Mouse (Mus musculus) gastrocnemius, adult 8-10 months (tissue): ENCODE measurements around the gene C5ar1. TPM values are rescaled to one million over a fixed set of nuclear protein-coding genes. Genes with fewer than 3 reads are reported as not detected.
"Not testable (repeated sequence)": the region's sequence is repeated elsewhere in the genome, so short reads cannot be mapped to it uniquely, and the experiment has no call there.

Source experiments
- DNase-seq, 2 experiments: peaks; one replicate each; pipeline ENCODE4 v3.0.0; 2022; ENCODE audit warnings: low spot score in 2 of 2
- total RNA-seq, 4 experiments: library from RNA; stranded (reverse); gene quantifications; 2 replicates each; pipeline ENCODE4 v1.2.4; 2022

C5ar1 gene
- total RNA-seq, 4 experiments from 2014 or later: 0.44 to 1.4 (median 0.92) TPM

DNA sequence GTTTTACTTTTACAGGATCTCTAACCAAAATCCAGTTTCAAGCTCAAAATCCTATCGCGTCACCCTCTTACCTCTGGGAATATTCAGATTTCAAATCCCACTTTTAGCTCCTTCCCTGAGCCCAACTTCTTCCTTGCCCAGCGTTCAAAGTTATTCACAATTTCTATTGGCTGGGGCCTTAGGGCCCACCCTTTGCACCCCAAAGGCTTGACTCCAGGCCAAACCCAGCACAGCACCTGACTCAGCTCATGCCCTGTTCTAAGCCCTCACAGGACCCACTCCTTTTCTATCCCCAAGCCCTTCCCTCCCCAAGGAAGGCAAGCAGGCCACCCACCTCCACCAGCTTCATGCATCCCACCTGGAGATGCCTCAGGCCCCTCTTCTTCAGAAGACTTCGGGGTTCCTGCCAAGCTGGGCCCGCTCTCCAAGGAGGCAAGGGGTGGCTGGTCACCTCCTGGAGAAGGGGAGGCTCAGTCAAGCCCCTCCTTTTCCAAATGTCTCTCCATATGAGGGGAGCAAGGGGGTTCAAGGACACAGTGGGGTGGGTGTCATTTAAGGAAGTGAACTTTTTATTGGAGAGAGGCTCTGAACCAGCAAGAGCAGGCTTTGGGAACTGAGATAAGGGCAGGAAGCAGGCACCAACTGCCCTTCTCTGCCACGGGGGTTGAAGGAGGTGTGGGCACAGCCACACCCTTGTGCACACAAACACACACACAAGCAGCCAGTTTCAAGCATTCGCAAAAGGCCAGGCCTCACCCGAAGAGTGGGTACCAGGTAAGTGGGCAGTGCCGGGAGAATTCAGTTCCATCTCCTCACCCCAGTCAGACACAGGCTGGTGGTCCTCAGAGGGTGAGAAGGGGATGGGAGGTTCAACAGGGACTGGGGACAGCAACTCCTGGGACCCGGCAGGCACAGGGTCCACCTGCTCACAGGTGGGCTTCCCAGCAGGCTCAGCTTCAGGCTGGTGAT lies 15.9 kb upstream of the C5ar1 start:
- DNase-seq: no peak

DNA sequence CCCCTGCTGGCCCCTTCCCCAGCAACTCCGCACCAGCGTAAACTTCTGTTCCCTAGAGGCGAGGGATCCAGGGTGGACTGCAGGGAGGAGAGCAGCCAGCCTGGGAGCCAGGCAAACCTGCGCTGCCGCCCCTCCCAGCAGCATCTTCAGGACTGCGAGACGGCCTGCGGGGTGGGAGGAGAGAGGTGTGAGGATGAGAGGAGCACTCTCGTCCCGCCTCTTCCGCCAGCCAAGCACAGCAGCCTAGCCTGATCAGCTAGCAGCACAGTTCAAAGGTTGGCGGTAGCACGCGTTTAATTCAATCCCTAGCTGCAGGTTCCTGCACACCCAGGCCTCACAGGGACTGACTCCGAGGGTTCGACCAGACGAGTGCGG lies 14.4 kb upstream of the C5ar1 start:
- DNase-seq: peak in 1 of 2 experiments; percentile 38

GRCm38 (mm10) chr7:16273081-16273765 lies 13.9 kb upstream of the C5ar1 start, which contains the start of gene Inafm1:
Inafm1 (minus strand) TSS chr7:16273617.
- peak; percentile 65 to 76 for DNase-seq

DNA sequence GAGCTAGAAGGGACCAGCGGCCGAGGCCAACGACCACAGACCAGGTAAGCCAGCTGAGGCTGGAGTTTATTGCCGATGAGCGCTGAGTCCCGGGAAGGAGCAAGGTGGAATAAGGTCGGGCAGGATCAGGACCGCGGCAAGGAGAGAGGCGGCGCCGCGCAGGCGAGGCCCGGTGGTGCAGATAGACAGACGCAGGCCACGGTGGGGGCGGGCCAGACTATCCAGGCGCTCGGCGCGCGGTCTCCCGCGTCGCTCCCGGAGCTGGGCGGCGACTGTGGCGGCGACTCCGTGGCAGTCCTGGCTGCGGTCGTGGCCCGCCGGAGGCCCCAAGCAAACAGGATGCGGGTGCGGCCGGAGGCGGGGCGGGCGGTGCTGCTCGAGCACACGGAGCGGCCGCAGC lies 13.3 kb upstream of the C5ar1 start:
- DNase-seq: peak in 1 of 2 experiments; percentile 15

- DNase-seq: no peak
Measured at GRCm38 (mm10) chr7:16271139-16271538, 11.8 kb upstream of the C5ar1 start.

GRCm38 (mm10) chr7:16266593-16266992 lies 7.3 kb upstream of the C5ar1 start:
- not testable (repeated sequence) for DNase-seq

DNA sequence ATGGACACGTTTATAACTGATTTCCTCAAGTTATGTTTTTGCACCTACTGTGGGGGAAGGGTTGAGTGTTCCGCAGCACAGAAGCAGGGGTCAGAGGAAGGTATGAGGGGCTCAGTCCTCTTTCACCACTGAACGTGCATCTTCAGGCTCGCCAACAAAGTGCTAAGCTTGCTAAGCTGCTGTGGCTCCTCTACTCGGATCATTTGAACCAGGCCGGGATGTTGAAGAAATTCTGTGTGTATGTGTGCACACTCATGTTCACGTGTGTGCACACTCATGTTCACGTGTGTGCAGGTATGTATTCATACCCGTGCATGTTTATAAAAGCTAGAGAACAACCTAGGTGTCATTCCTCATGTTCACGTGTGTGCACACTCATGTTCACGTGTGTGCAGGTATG lies 6.5 kb upstream of the C5ar1 start:
- DNase-seq: no peak

DNA sequence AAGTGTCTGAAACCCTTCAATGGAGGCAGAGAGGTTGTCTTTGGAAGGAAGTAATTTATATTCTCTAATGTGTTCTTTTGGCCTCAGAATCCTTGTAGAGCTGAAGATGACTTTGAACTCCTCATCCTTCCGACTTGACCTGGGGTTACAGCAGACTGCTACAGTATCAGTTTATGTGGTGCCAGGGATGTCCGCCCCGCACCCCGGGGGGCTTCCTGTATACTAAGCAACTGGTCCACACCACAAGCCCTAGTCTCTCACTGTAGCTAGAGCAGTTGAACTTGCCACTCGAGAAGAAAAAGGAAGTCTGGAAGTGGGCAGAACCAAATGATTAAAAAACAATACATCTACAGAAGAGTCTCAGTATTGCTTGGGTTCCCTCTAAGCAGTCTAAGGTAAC lies 4.5 kb upstream of the C5ar1 start:
- no peak for DNase-seq

GRCm38 (mm10) chr7:16263015-16263787 lies 3.9 kb upstream of the C5ar1 start:
- DNase-seq: peak; percentile 62 to 66

- DNase-seq: no peak
Measured at GRCm38 (mm10) chr7:16261097-16261496, 1.8 kb upstream of the C5ar1 start.

DNA sequence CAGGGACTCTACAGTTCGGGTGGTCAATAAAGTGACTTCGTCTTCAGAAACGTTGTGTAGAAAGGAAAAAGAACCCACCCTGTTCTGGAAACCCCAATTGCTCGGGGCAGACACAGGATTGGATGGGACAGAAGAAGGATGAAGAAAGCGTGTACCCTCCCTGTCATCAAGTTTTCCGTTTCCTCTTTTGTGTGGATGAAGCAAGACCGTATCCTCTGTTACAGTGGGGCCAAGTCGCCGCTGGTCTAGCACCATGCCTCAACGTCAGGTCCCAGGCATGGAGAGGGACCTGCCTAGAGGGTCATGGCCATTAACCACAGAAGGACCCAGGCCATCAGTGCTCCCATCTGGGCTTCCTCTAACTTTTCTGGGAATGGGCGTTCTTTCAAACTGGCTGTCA lies 1.5 kb downstream of the C5ar1 start:
- DNase-seq: no peak

GRCm38 (mm10) chr7:16255963-16256362 lies 3.4 kb downstream of the C5ar1 start:
- not testable (repeated sequence) for DNase-seq

DNA sequence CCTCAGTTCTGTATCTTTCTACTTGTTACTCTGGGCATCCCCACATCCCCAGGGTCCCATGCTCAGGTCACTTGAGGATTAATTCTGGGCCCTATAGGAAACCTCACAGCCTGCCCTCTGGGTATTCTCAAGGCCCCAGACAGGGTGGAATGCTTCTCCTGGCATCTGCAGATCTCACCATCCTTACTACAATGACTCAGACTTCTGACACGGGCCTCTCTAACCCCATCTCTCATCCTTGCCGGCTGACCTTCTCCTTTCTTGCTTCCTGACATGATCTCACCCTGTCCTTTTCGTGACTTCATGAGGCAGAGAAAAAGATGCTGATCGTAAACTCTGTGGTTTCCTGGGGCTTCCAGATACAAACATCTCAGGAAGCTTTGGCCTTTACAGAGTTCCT lies 5.1 kb downstream of the C5ar1 start:
- no peak for DNase-seq

- no peak for DNase-seq
Measured at GRCm38 (mm10) chr7:16250687-16251086, 8.7 kb downstream of the C5ar1 start.

DNA sequence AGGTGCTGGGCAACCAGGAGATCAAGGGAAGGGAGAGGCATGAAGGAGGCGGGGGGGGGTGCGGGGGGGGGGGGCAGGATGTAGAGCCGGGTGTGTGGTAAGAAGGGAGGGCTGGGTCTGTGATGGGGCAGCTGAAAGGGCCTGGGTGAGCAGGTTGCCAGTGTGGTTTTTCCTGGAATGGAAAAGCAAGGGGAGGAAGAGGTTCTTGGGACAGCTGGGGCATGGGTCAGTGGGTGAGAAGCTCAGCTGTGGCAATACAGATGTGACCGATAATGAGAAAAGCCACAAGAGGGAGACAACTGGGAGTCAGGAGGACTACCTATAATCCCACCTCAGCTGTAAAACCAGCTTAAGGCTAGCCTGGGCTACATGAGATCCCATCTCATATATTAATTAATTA lies 13.4 kb downstream of the C5ar1 start:
- no peak for DNase-seq

GRCm38 (mm10) chr7:16244067-16244466 lies 15.3 kb downstream of the C5ar1 start, which contains the start of gene C5ar2:
C5ar2 (minus strand) TSS chr7:16244154.
- no peak for DNase-seq

GRCm38 (mm10) chr7:16242198-16242597 lies 17.1 kb downstream of the C5ar1 start:
- no peak for DNase-seq

DNA sequence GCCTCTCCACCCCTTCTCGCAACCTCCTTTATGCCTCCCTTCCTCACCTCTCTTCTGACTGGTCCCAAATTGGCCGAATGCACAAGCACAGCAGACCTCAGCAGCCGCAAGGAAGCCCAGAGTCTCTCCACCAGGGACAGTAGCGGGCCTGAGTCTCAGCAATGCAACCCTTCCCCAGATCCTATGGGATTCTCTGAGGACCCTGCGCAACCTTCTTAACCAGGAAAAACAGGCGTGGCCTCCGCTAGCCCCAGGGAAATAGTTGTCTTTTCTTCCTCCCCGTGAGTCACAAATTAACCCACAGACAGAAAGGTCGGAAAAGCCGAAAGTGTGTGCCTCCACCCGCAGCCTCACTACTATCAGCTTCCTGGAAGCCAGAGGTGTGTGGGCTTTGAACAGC lies 17.6 kb downstream of the C5ar1 start:
- no peak for DNase-seq

GRCm38 (mm10) chr7:16240978-16241303 lies 18.4 kb downstream of the C5ar1 start:
- no peak for DNase-seq

DNA sequence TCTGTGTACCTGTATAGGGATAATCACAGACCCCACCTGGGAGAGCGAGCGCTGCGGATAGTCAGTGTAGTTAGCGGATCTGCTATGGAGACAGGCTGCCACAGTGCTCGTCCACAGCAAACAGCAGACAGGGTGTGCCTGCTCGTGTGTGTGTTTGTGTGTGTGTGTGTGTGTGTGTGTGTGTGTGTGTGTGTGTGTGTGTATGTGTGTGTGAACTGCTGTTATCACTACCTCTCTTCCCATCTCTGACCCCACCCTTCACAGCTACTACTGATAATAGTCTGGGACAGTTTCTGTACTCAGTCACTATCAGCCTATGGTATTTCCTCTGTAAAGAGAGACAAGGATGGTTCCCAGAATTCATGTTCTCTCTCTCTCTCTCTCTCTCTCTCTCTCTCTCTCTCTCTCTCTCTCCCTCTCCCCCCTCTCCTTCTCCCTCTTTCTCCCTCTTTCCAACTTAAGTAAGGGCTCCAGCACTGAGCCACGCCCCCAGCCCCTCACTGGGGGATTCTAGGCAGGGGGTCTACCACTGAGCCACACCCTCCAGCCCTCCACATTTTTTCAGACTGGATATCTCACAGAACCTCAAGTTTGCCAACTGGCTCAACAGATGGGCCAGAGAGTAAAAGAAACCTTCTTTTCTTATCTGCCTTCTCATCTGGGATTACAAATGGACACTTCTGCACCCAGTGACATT lies 18.9 kb downstream of the C5ar1 start:
- no peak for DNase-seq

DNA sequence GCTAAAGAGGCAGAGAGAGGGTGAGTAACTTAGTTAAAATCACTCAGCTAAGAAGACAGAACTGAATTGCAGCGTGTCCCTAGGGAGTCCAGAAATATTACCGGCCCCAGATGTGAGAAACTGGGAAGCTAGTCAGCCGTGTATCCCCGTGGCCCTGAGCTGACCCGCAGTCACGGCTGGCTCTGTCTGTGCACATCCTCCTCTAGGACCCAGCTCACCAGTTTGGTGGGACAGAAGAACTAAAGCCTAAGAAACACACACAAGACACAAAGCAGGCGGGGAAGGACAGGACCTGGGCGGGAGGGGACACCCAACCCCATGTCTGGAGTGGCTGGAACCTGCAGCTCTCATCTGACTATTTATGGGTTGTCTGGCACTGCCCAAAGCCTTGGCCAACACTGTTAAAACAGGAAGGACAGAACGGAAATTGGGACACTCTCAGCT lies 19.8 kb downstream of the C5ar1 start:
- peak; percentile 39 to 57 for DNase-seq
